Mouse (Mus musculus): ENCODE measurements around the gene Camk1g. TPM values are rescaled to one million over a fixed set of nuclear protein-coding genes. Genes with fewer than 3 reads are reported as not detected.

Gene Camk1g
- total RNA-seq, 1 experiment: not detected

GRCm38 (mm10) chr1:193349702-193350545, 20.2 kb downstream of the Camk1g start:
- H3K4me3 ChIP-seq (ENCODE audit: insufficient read depth in 1 of 2, low read depth in 1 of 2, low read length in 2 of 2, poor library complexity in 1 of 2, severe bottlenecking in 1 of 2): no peak overlapping the region
- H3K9ac ChIP-seq (ENCODE audit: insufficient read depth, low read depth, low read length, poor library complexity, severe bottlenecking): no peak overlapping the region
- H3K27ac ChIP-seq (ENCODE audit: insufficient read depth, low read depth, low read length, poor library complexity, severe bottlenecking): no peak overlapping the region
- TF ChIP-seq ZC3H11A (IDR thresholded peaks at IDR 0.05; ENCODE audit: borderline replicate concordance, low read depth, low read length) (no peak), MAFK (IDR thresholded peaks at IDR 0.05; ENCODE audit: insufficient read depth, low read depth, low read length) (no peak), HCFC1 (IDR thresholded peaks at IDR 0.05; ENCODE audit: borderline replicate concordance, insufficient read depth, low read length) (no peak), CHD2 (IDR thresholded peaks at IDR 0.05; ENCODE audit: low read depth, low read length) (no peak), ZNF384 (IDR thresholded peaks at IDR 0.05; ENCODE audit: low read depth, low read length) (no peak)
- in situ Hi-C loops (cut with MboI; ENCODE audit: low sequenced_read_pairs in 2 of 2, unreplicated experiment in 2 of 2): no loop called here
- no peaks in the 10 kb centered on the region for H3K9me3 ChIP-seq (ENCODE audit: control insufficient read depth, insufficient read depth, low read depth, low read length)
- no peak for DNase-seq (ENCODE audit: low read depth, low spot score)
- peaks cover 0 to 2% of the 10 kb centered on the region in 2 experiments; a peak in 1 of 4 replicates for H3K4me1 ChIP-seq (ENCODE audit: control insufficient read depth in 2 of 2, insufficient read depth in 2 of 2, low read length in 2 of 2, poor library complexity in 1 of 2)
- no peaks in the 10 kb centered on the region for H3K36me3 ChIP-seq (ENCODE audit: control insufficient read depth, insufficient read depth, low read length, poor library complexity, severe bottlenecking)

GRCm38 (mm10) chr1:193348261-193348962, 21.7 kb downstream of the Camk1g start:
- in situ Hi-C loops (cut with MboI; ENCODE audit: low sequenced_read_pairs in 2 of 2, unreplicated experiment in 2 of 2): no loop called here
- TF ChIP-seq CHD2 (IDR thresholded peaks at IDR 0.05; ENCODE audit: low read depth, low read length) (no peak), ZNF384 (IDR thresholded peaks at IDR 0.05; ENCODE audit: low read depth, low read length) (no peak), MAFK (IDR thresholded peaks at IDR 0.05; ENCODE audit: insufficient read depth, low read depth, low read length) (no peak), ZC3H11A (IDR thresholded peaks at IDR 0.05; ENCODE audit: borderline replicate concordance, low read depth, low read length) (no peak)
- Histone ChIP-seq H3K4me3 (ENCODE audit: insufficient read depth in 1 of 2, low read depth in 1 of 2, low read length in 2 of 2, poor library complexity in 1 of 2, severe bottlenecking in 1 of 2) (no peak overlapping the region), H3K9ac (ENCODE audit: insufficient read depth, low read depth, low read length, poor library complexity, severe bottlenecking) (no peak overlapping the region), H3K9me3 (ENCODE audit: control insufficient read depth, insufficient read depth, low read depth, low read length) (no peaks in the 10 kb centered on the region), H3K4me1 (ENCODE audit: control insufficient read depth in 2 of 2, insufficient read depth in 2 of 2, low read length in 2 of 2, poor library complexity in 1 of 2) (no peaks in the 10 kb centered on the region), H3K27ac (ENCODE audit: insufficient read depth, low read depth, low read length, poor library complexity, severe bottlenecking) (no peak overlapping the region), H3K36me3 (ENCODE audit: control insufficient read depth, insufficient read depth, low read length, poor library complexity, severe bottlenecking) (no peaks in the 10 kb centered on the region)
- no peak for DNase-seq (ENCODE audit: low read depth, low spot score)

GRCm38 (mm10) chr1:193346908-193347307, 23.2 kb downstream of the Camk1g start:
- TF ChIP-seq ZC3H11A (IDR thresholded peaks at IDR 0.05; ENCODE audit: borderline replicate concordance, low read depth, low read length) (no peak), MAFK (IDR thresholded peaks at IDR 0.05; ENCODE audit: insufficient read depth, low read depth, low read length) (no peak), CHD2 (IDR thresholded peaks at IDR 0.05; ENCODE audit: low read depth, low read length) (no peak), HCFC1 (IDR thresholded peaks at IDR 0.05; ENCODE audit: borderline replicate concordance, insufficient read depth, low read length) (no peak), ZNF384 (IDR thresholded peaks at IDR 0.05; ENCODE audit: low read depth, low read length) (no peak)
- Histone ChIP-seq H3K4me3 (ENCODE audit: insufficient read depth in 1 of 2, low read depth in 1 of 2, low read length in 2 of 2, poor library complexity in 1 of 2, severe bottlenecking in 1 of 2) (no peak overlapping the region), H3K9me3 (ENCODE audit: control insufficient read depth, insufficient read depth, low read depth, low read length) (no peaks in the 10 kb centered on the region), H3K9ac (ENCODE audit: insufficient read depth, low read depth, low read length, poor library complexity, severe bottlenecking) (no peak overlapping the region), H3K27ac (ENCODE audit: insufficient read depth, low read depth, low read length, poor library complexity, severe bottlenecking) (no peak overlapping the region), H3K4me1 (ENCODE audit: control insufficient read depth in 2 of 2, insufficient read depth in 2 of 2, low read length in 2 of 2, poor library complexity in 1 of 2) (no peaks in the 10 kb centered on the region), H3K36me3 (ENCODE audit: control insufficient read depth, insufficient read depth, low read length, poor library complexity, severe bottlenecking) (no peaks in the 10 kb centered on the region)
- in situ Hi-C loops (cut with MboI; ENCODE audit: low sequenced_read_pairs in 2 of 2, unreplicated experiment in 2 of 2): no loop called here
- DNase-seq (ENCODE audit: low read depth, low spot score): no peak

GRCm38 (mm10) chr1:193344976-193345375, 25.1 kb downstream of the Camk1g start:
- H3K4me1 ChIP-seq (ENCODE audit: control insufficient read depth in 2 of 2, insufficient read depth in 2 of 2, low read length in 2 of 2, poor library complexity in 1 of 2): no peaks in the 10 kb centered on the region
- no peak overlapping the region for H3K4me3 ChIP-seq (ENCODE audit: insufficient read depth in 1 of 2, low read depth in 1 of 2, low read length in 2 of 2, poor library complexity in 1 of 2, severe bottlenecking in 1 of 2)
- DNase-seq (ENCODE audit: low read depth, low spot score): no peak
- no peaks in the 10 kb centered on the region for H3K9me3 ChIP-seq (ENCODE audit: control insufficient read depth, insufficient read depth, low read depth, low read length)
- H3K27ac ChIP-seq (ENCODE audit: insufficient read depth, low read depth, low read length, poor library complexity, severe bottlenecking): no peak overlapping the region
- no peaks in the 10 kb centered on the region for H3K36me3 ChIP-seq (ENCODE audit: control insufficient read depth, insufficient read depth, low read length, poor library complexity, severe bottlenecking)
- in situ Hi-C loops (cut with MboI; ENCODE audit: low sequenced_read_pairs in 2 of 2, unreplicated experiment in 2 of 2): no loop called here
- H3K9ac ChIP-seq (ENCODE audit: insufficient read depth, low read depth, low read length, poor library complexity, severe bottlenecking): no peak overlapping the region
- TF ChIP-seq MAFK (IDR thresholded peaks at IDR 0.05; ENCODE audit: insufficient read depth, low read depth, low read length) (no peak), ZC3H11A (IDR thresholded peaks at IDR 0.05; ENCODE audit: borderline replicate concordance, low read depth, low read length) (no peak), CHD2 (IDR thresholded peaks at IDR 0.05; ENCODE audit: low read depth, low read length) (no peak), HCFC1 (IDR thresholded peaks at IDR 0.05; ENCODE audit: borderline replicate concordance, insufficient read depth, low read length) (no peak), ZNF384 (IDR thresholded peaks at IDR 0.05; ENCODE audit: low read depth, low read length) (no peak)

All from ES-E14 (cell line).